Mouse (Mus musculus) midbrain, embryonic 13.5 days (tissue): ENCODE results near the gene Mrgbp. TPM values are rescaled to one million over a fixed set of nuclear protein-coding genes. Genes with fewer than 3 reads are reported as not detected.

ENCODE experiments used
- ATAC-seq: fragments of 200-750 bp; cut with Nextera tagmentation; 2 replicates; pipeline ENCODE4 v1.8.0; 2017; ENCODE audit warnings: mild to moderate bottlenecking, moderate TSS enrichment, moderate library complexity
- H3K27ac ChIP-seq: fragments of 300-500 bp; sonication (generic); 2 replicates; pipeline ENCODE4 v1.5.1; 2015; ENCODE audit warnings: inconsistent platforms, mild to moderate bottlenecking, moderate library complexity
- H3K27me3 ChIP-seq: fragments of 300-500 bp; sonication (generic); 2 replicates; pipeline ENCODE4 v1.6.1; 2015; ENCODE audit warnings: mild to moderate bottlenecking, inconsistent platforms
- H3K36me3 ChIP-seq: fragments of 300-500 bp; sonication (generic); 2 replicates; pipeline ENCODE4 v1.6.1; 2015; ENCODE audit warnings: mild to moderate bottlenecking, inconsistent platforms
- H3K4me1 ChIP-seq: fragments of 300-500 bp; sonication (generic); replicated peaks from 2 replicates; pipeline ENCODE4 v1.6.1; 2015; ENCODE audit warnings: inconsistent platforms
- H3K4me2 ChIP-seq: fragments of 300-500 bp; sonication (generic); replicated peaks from 2 replicates; pipeline ENCODE4 v1.6.1; 2015; ENCODE audit warnings: moderate library complexity, mild to moderate bottlenecking, inconsistent platforms
- H3K4me3 ChIP-seq: fragments of 300-500 bp; sonication (generic); replicated peaks from 2 replicates; pipeline ENCODE4 v1.5.1; 2015; ENCODE audit warnings: mild to moderate bottlenecking, inconsistent platforms
- H3K9ac ChIP-seq: fragments of 300-500 bp; sonication (generic); replicated peaks from 2 replicates; pipeline ENCODE4 v1.6.1; 2015; ENCODE audit warnings: mild to moderate bottlenecking, inconsistent platforms
- H3K9me3 ChIP-seq: fragments of 300-500 bp; sonication (generic); 2 replicates; pipeline ENCODE4 v1.6.1; 2016; ENCODE audit warnings: mild to moderate bottlenecking, inconsistent platforms
- WGBS: fragments of 180-500 bp; shearing (Covaris S2); methylation state at CpG from one replicate; pipeline ENCODE4 v1.1.7; 2015; 5-methylcytosine and 5-hydroxymethylcytosine counted together
- polyA plus RNA-seq: library from polyadenylated mRNA; unstranded; fragments of >200 nt; fragmentation: Nextera tagmentation; extraction: Ambion mirVana; gene quantifications from 2 replicates; pipeline ENCODE4 v1.2.1, GENCODE M21; 2015

Gene Mrgbp
- polyA plus RNA-seq: 49.2 and 51.9 TPM in 2 replicates

GRCm38 (mm10) chr2:180581002-180581401 is at the start of gene Mrgbp:
Gene Mrgbp (plus strand): TSS chr2:180581304.
- H3K4me3 ChIP-seq: no peak within 1 kb of the TSS
- no peak for ATAC-seq
- no peak within 1 kb of the TSS for H3K9ac ChIP-seq
- WGBS: 82% methylated on average over 3 of the region's 3 CpGs
- peaks cover 20% of the 10 kb centered on the region for H3K36me3 ChIP-seq
- no peaks in the 10 kb centered on the region for H3K9me3 ChIP-seq
- no peak within 1 kb of the TSS for H3K27ac ChIP-seq
- peaks cover 31% of the 10 kb centered on the region for H3K4me1 ChIP-seq
- peaks cover 22% of the 10 kb centered on the region for H3K27me3 ChIP-seq
- H3K4me2 ChIP-seq: no peak within 1 kb of the TSS

- Histone ChIP-seq H3K9ac (no peak overlapping the region), H3K27ac (peak overlapping the region; percentile 36; the same call in 1 of the 2 replicates), H3K27me3 (peaks cover 32% of the 10 kb centered on the region), H3K9me3 (no peaks in the 10 kb centered on the region), H3K4me1 (peaks cover 51% of the 10 kb centered on the region), H3K36me3 (no peaks in the 10 kb centered on the region), H3K4me2 (no peak overlapping the region), H3K4me3 (no peak overlapping the region)
- 33% methylated on average over 7 of the region's 7 CpGs for WGBS
- no peak for ATAC-seq
Observed at GRCm38 (mm10) chr2:180531671-180532385, 49.3 kb upstream of the Mrgbp start.

- peaks cover 48% of the 10 kb centered on the region for H3K4me1 ChIP-seq
- peaks cover 26% of the 10 kb centered on the region for H3K27me3 ChIP-seq
- H3K36me3 ChIP-seq: no peaks in the 10 kb centered on the region
- H3K4me2 ChIP-seq: no peak overlapping the region
- no peaks in the 10 kb centered on the region for H3K9me3 ChIP-seq
- WGBS: 41% methylated on average over 6 of the region's 6 CpGs
- no peak overlapping the region for H3K9ac ChIP-seq
- ATAC-seq: no peak
- peak overlapping the region; percentile 36; the same call in 1 of the 2 replicates for H3K27ac ChIP-seq
- H3K4me3 ChIP-seq: no peak overlapping the region
Observed at GRCm38 (mm10) chr2:180532386-180532995, 48.6 kb upstream of the Mrgbp start.

GRCm38 (mm10) chr2:180533237-180533636 is 47.9 kb upstream of the Mrgbp start:
- Histone ChIP-seq H3K9ac (no peak overlapping the region), H3K4me1 (peaks cover 41% of the 10 kb centered on the region), H3K9me3 (no peaks in the 10 kb centered on the region), H3K27ac (no peak overlapping the region), H3K4me2 (no peak overlapping the region), H3K27me3 (peaks cover 24% of the 10 kb centered on the region), H3K36me3 (no peaks in the 10 kb centered on the region), H3K4me3 (no peak overlapping the region)
- 80% methylated on average over 4 of the region's 4 CpGs for WGBS
- no peak for ATAC-seq

GRCm38 (mm10) chr2:180543675-180544074 is 37.4 kb upstream of the Mrgbp start:
- no peaks in the 10 kb centered on the region for H3K9me3 ChIP-seq
- 87% methylated on average over 2 of the region's 2 CpGs for WGBS
- H3K9ac ChIP-seq: no peak overlapping the region
- H3K4me2 ChIP-seq: no peak overlapping the region
- no peaks in the 10 kb centered on the region for H3K36me3 ChIP-seq
- H3K27ac ChIP-seq: no peak overlapping the region
- ATAC-seq: no peak
- 0 out of 2 replicates have a peak, but pooled peaks cover under 1% of the 10 kb centered on the region for H3K27me3 ChIP-seq
- no peak overlapping the region for H3K4me3 ChIP-seq
- H3K4me1 ChIP-seq: peaks cover 14% of the 10 kb centered on the region

GRCm38 (mm10) chr2:180545046-180545445 is 36.1 kb upstream of the Mrgbp start:
- 88% methylated on average over 18 of the region's 18 CpGs for WGBS
- Histone ChIP-seq H3K9me3 (no peaks in the 10 kb centered on the region), H3K27me3 (no peaks in the 10 kb centered on the region), H3K4me1 (peaks cover 14% of the 10 kb centered on the region), H3K4me3 (no peak overlapping the region), H3K4me2 (no peak overlapping the region), H3K36me3 (no peaks in the 10 kb centered on the region), H3K27ac (no peak overlapping the region), H3K9ac (no peak overlapping the region)
- ATAC-seq: no peak

DNA sequence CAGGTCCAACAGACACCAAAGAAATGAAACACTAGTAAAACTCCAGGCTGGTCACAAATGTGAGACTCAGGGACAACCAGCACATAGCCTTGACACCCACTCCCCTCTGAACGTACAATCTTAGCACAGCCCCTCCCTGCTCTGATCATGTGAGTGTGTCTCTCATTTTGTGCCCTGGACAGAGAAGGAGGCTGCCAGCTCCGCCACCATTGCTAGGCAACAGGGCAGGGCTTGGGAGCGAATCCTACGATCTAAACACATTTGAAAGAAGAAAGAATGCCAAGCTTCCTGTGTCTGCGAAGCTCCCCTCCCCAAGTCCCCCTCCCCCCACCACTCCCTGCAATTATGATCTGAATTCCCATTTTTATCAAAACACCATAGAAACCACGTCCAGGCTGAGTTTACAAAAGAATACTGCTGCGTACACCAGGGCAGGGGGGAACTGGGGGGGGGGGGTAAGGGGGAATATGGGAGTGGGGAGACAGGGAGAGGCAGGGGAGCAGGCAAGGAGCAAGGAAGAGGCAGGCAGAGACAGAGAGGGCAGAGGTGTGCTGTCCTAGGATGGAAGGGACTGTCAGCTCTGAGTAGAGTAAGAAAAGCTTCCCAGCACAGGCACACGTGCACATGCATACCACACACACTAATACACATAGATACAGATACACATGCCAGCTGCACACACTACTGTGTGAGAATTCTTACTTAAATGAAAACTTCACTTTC is 33.6 kb upstream of the Mrgbp start:
- no peaks in the 10 kb centered on the region for H3K27me3 ChIP-seq
- H3K27ac ChIP-seq: 0 out of 2 replicates have a peak overlapping the region, but pooled peaks have one; percentile 40
- no peaks in the 10 kb centered on the region for H3K36me3 ChIP-seq
- H3K9ac ChIP-seq: no peak overlapping the region
- H3K9me3 ChIP-seq: no peaks in the 10 kb centered on the region
- H3K4me1 ChIP-seq: peaks cover 14% of the 10 kb centered on the region
- peak; percentile 92 for ATAC-seq
- H3K4me2 ChIP-seq: peak overlapping the region; percentile 38
- no peak overlapping the region for H3K4me3 ChIP-seq
- WGBS: 9% methylated on average over 8 of the region's 8 CpGs

- no peak for ATAC-seq
- 94% methylated on average over 3 of the region's 3 CpGs for WGBS
- H3K27me3 ChIP-seq: no peaks in the 10 kb centered on the region
- H3K4me3 ChIP-seq: no peak overlapping the region
- H3K9ac ChIP-seq: no peak overlapping the region
- H3K4me1 ChIP-seq: peaks cover 10% of the 10 kb centered on the region
- H3K4me2 ChIP-seq: no peak overlapping the region
- H3K9me3 ChIP-seq: no peaks in the 10 kb centered on the region
- no peak overlapping the region for H3K27ac ChIP-seq
- H3K36me3 ChIP-seq: no peaks in the 10 kb centered on the region
Observed at GRCm38 (mm10) chr2:180552340-180552739, 28.8 kb upstream of the Mrgbp start.

DNA sequence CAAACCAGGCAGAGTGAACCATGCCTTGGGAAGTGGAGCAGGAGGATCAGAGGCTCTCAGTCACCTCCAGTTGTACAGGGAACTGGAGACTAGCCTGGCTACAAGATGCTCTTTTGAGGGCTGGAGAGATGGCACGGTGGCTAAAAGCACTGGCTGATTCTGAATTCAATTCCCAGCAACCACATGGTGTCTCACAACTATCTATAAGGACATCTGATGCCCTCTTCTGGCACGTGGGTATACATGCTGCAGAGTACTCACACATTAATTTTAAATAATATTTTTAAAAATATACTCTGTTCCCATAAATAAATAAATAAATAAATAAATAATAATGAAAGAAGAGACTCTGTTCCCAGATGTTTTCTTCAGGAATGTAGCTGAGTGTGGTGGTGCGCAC is 25.9 kb upstream of the Mrgbp start:
- H3K9me3 ChIP-seq: no peaks in the 10 kb centered on the region
- no peak for ATAC-seq
- H3K9ac ChIP-seq: no peak overlapping the region
- no peaks in the 10 kb centered on the region for H3K4me1 ChIP-seq
- H3K4me3 ChIP-seq: no peak overlapping the region
- H3K4me2 ChIP-seq: no peak overlapping the region
- no peak overlapping the region for H3K27ac ChIP-seq
- WGBS: 53% methylated on average over 3 of the region's 3 CpGs
- H3K36me3 ChIP-seq: no peaks in the 10 kb centered on the region
- no peaks in the 10 kb centered on the region for H3K27me3 ChIP-seq

DNA sequence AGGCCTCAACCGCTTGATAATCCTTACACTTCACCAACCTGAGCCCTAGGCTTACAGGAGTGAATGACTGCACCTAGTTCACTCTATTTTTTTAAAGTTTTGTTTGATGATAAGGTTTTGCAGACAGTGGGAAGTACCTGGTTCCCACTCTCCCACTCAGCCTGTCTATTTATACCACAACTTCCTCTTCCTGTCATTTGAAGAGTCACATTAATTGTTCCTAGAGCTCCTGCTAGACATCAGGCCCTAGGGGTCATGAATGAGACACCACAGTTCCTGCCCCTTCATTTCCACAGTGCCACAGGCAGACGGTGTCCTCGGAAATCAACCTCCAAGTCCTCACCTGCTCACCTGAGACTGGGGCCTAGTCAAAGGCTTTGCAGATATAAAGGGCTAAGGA is 24.6 kb upstream of the Mrgbp start:
- Histone ChIP-seq H3K36me3 (no peaks in the 10 kb centered on the region), H3K4me1 (no peaks in the 10 kb centered on the region), H3K4me3 (no peak overlapping the region), H3K27ac (no peak overlapping the region), H3K9ac (no peak overlapping the region), H3K4me2 (no peak overlapping the region), H3K9me3 (no peaks in the 10 kb centered on the region), H3K27me3 (no peaks in the 10 kb centered on the region)
- WGBS: 84% methylated on average over 3 of the region's 3 CpGs
- ATAC-seq: no peak

DNA sequence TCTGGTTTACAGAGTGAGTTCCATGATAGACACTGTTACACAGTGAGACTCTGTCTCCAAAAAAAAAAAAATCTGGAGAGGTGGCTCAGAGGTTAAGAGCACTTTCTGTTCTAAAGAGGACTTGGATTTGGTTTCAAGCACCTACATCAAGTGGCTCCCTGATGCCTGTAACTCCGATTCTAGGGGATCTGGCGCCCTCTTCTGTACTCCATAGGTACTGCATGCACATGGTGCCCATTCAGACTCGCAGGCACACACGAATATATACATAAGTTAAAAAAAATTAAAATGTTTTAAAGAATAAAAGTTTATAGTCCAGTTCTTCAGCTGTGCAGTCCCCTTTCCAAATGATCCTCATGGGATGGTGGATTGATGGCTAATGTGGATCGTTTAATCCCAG is 20.9 kb upstream of the Mrgbp start:
- Histone ChIP-seq H3K27me3 (peaks cover 4% of the 10 kb centered on the region; the same call in 1 of the 2 replicates), H3K4me3 (no peak overlapping the region), H3K27ac (no peak overlapping the region), H3K4me1 (peaks cover 6% of the 10 kb centered on the region; the same call in 1 of the 2 replicates), H3K36me3 (no peaks in the 10 kb centered on the region), H3K9me3 (no peaks in the 10 kb centered on the region), H3K4me2 (no peak overlapping the region), H3K9ac (no peak overlapping the region)
- 57% methylated on average over 5 of the region's 5 CpGs for WGBS
- no peak for ATAC-seq

DNA sequence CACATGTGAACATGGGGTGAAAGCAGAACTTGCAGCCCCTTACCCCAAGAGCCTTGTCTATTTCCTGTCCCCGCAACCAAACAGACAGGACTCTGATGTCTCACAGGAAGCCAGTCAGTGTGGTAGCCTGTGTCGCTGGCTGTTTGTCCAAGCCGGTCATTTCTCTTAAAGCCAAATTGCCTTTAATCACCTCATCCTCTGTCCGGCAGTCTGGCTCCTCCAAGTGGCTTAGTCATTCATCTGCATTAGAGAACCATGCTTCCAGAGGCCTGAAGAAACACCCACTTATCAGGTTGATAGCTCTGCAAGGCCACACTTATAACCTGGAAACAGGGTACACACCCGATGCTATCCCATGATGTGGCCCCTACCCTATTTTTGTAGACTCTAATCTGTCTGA is 19.0 kb upstream of the Mrgbp start:
- peaks cover 9% of the 10 kb centered on the region; the same call in 1 of the 2 replicates for H3K27me3 ChIP-seq
- H3K36me3 ChIP-seq: no peaks in the 10 kb centered on the region
- H3K27ac ChIP-seq: no peak overlapping the region
- 70% methylated on average over 5 of the region's 5 CpGs for WGBS
- no peak overlapping the region for H3K4me3 ChIP-seq
- no peak overlapping the region for H3K9ac ChIP-seq
- H3K4me2 ChIP-seq: no peak overlapping the region
- H3K4me1 ChIP-seq: peaks cover 6% of the 10 kb centered on the region; the same call in 1 of the 2 replicates
- no peak for ATAC-seq
- no peaks in the 10 kb centered on the region for H3K9me3 ChIP-seq
